Mouse (Mus musculus) limb, embryonic 15.5 days (tissue): ENCODE results near the gene Stk39. TPM values are rescaled to one million over a fixed set of nuclear protein-coding genes. Genes with fewer than 3 reads are reported as not detected.
A peak's percentile ranks its signal among the peaks of the same experiment; 100 is the strongest.

Experiments used
- ATAC-seq: fragments of 200-750 bp; cut with Nextera tagmentation; 2 replicates; pipeline ENCODE4 v1.8.0; 2017; ENCODE audit warnings: low read depth, moderate TSS enrichment; ENCODE audit not compliant: insufficient number of reproducible peaks, low FRiP score, low TSS enrichment
- H3K27ac ChIP-seq: fragments of 300-500 bp; sonication (generic); 2 replicates; pipeline ENCODE4 v1.5.1; 2015; ENCODE audit warnings: moderate library complexity, mild to moderate bottlenecking, inconsistent platforms
- H3K27me3 ChIP-seq: fragments of 300-500 bp; sonication (generic); 2 replicates; pipeline ENCODE4 v1.6.1; 2015; ENCODE audit warnings: inconsistent platforms
- H3K36me3 ChIP-seq: fragments of 300-500 bp; sonication (generic); 2 replicates; pipeline ENCODE4 v1.6.1; 2015; ENCODE audit warnings: inconsistent platforms
- H3K4me1 ChIP-seq: fragments of 300-500 bp; sonication (generic); 2 replicates; pipeline ENCODE4 v1.6.1; 2015; ENCODE audit warnings: inconsistent platforms
- H3K4me2 ChIP-seq: fragments of 300-500 bp; sonication (generic); 2 replicates; pipeline ENCODE4 v1.6.1; 2015; ENCODE audit warnings: mild to moderate bottlenecking, inconsistent platforms
- H3K4me3 ChIP-seq: fragments of 300-500 bp; sonication (generic); 2 replicates; pipeline ENCODE4 v1.5.1; 2015; ENCODE audit warnings: mild to moderate bottlenecking, inconsistent platforms
- H3K9ac ChIP-seq: fragments of 300-500 bp; sonication (generic); 2 replicates; pipeline ENCODE4 v1.6.1; 2015; ENCODE audit warnings: inconsistent platforms
- H3K9me3 ChIP-seq: fragments of 300-500 bp; sonication (generic); 2 replicates; pipeline ENCODE4 v1.6.1; 2016; ENCODE audit warnings: inconsistent platforms
- WGBS: fragments of 180-500 bp; shearing (Covaris S2); methylation state at CpG from one replicate; pipeline ENCODE4 v1.1.7; 2015; 5-methylcytosine and 5-hydroxymethylcytosine counted together
- polyA plus RNA-seq: library from polyadenylated mRNA; unstranded; fragments of >200 nt; fragmentation: Nextera tagmentation; extraction: Ambion mirVana; gene quantifications from 2 replicates; pipeline ENCODE4 v1.2.1, GENCODE M21; 2015

Gene Stk39
- polyA plus RNA-seq, 1 experiment from 2014 or later: 14.0 TPM

- no peak overlapping the region for H3K9ac ChIP-seq
- no peak overlapping the region for H3K4me2 ChIP-seq
- WGBS: 78% methylated on average over 9 of the region's 9 CpGs
- no peak overlapping the region for H3K27ac ChIP-seq
- no peak overlapping the region for H3K4me3 ChIP-seq
- no peaks in the 10 kb centered on the region for H3K9me3 ChIP-seq
- peaks cover 9% of the 10 kb centered on the region for H3K4me1 ChIP-seq
- no peak for ATAC-seq
- no peaks in the 10 kb centered on the region for H3K36me3 ChIP-seq
- H3K27me3 ChIP-seq: no peaks in the 10 kb centered on the region
Measured at GRCm38 (mm10) chr2:68317895-68318294, 154.2 kb downstream of the Stk39 start.

GRCm38 (mm10) chr2:68317452-68317851, 154.6 kb downstream of the Stk39 start:
- H3K9me3 ChIP-seq: no peaks in the 10 kb centered on the region
- no peak overlapping the region for H3K27ac ChIP-seq
- no peak overlapping the region for H3K9ac ChIP-seq
- no peaks in the 10 kb centered on the region for H3K36me3 ChIP-seq
- no peaks in the 10 kb centered on the region for H3K27me3 ChIP-seq
- no peak overlapping the region for H3K4me3 ChIP-seq
- no peak for ATAC-seq
- H3K4me2 ChIP-seq: no peak overlapping the region
- WGBS: 33% methylated on average over 2 of the region's 2 CpGs
- peaks cover 9% of the 10 kb centered on the region for H3K4me1 ChIP-seq

GRCm38 (mm10) chr2:68315258-68315657, 156.8 kb downstream of the Stk39 start:
- H3K9me3 ChIP-seq: no peaks in the 10 kb centered on the region
- no peak overlapping the region for H3K4me3 ChIP-seq
- ATAC-seq: peak; percentile 69
- H3K27ac ChIP-seq: no peak overlapping the region
- no peaks in the 10 kb centered on the region; the same call in 1 of the 2 replicates for H3K36me3 ChIP-seq
- WGBS: 57% methylated on average over 11 of the region's 11 CpGs
- H3K4me2 ChIP-seq: no peak overlapping the region
- H3K9ac ChIP-seq: no peak overlapping the region
- H3K27me3 ChIP-seq: no peaks in the 10 kb centered on the region
- peaks cover 9% of the 10 kb centered on the region for H3K4me1 ChIP-seq

- no peak for ATAC-seq
- H3K9ac ChIP-seq: no peak overlapping the region
- H3K27me3 ChIP-seq: no peaks in the 10 kb centered on the region
- no peak overlapping the region for H3K4me2 ChIP-seq
- WGBS: 93% methylated on average over 3 of the region's 3 CpGs
- H3K27ac ChIP-seq: no peak overlapping the region
- H3K36me3 ChIP-seq: peaks cover 15% of the 10 kb centered on the region; the same call in 1 of the 2 replicates
- H3K4me1 ChIP-seq: peaks cover 3% of the 10 kb centered on the region
- no peaks in the 10 kb centered on the region for H3K9me3 ChIP-seq
- H3K4me3 ChIP-seq: no peak overlapping the region
Measured at GRCm38 (mm10) chr2:68310121-68310520, 161.9 kb downstream of the Stk39 start.

GRCm38 (mm10) chr2:68306519-68306918, 165.5 kb downstream of the Stk39 start:
- H3K4me3 ChIP-seq: no peak overlapping the region
- no peak overlapping the region for H3K4me2 ChIP-seq
- H3K36me3 ChIP-seq: peaks cover 22% of the 10 kb centered on the region; the same call in 1 of the 2 replicates
- 46% methylated on average over 4 of the region's 4 CpGs for WGBS
- H3K4me1 ChIP-seq: no peaks in the 10 kb centered on the region
- ATAC-seq: no peak
- no peak overlapping the region for H3K27ac ChIP-seq
- no peaks in the 10 kb centered on the region for H3K9me3 ChIP-seq
- no peak overlapping the region for H3K9ac ChIP-seq
- H3K27me3 ChIP-seq: no peaks in the 10 kb centered on the region

- H3K9me3 ChIP-seq: no peaks in the 10 kb centered on the region
- no peak overlapping the region for H3K27ac ChIP-seq
- no peak overlapping the region for H3K4me3 ChIP-seq
- H3K27me3 ChIP-seq: no peaks in the 10 kb centered on the region
- WGBS: 71% methylated on average over 6 of the region's 6 CpGs
- H3K9ac ChIP-seq: no peak overlapping the region
- no peaks in the 10 kb centered on the region for H3K4me1 ChIP-seq
- no peak overlapping the region for H3K4me2 ChIP-seq
- H3K36me3 ChIP-seq: peaks cover 22% of the 10 kb centered on the region; the same call in 1 of the 2 replicates
- no peak for ATAC-seq
Measured at GRCm38 (mm10) chr2:68304771-68305460, 167.2 kb downstream of the Stk39 start.

- H3K4me3 ChIP-seq: no peak overlapping the region
- H3K9ac ChIP-seq: no peak overlapping the region
- H3K27me3 ChIP-seq: no peaks in the 10 kb centered on the region
- no peak overlapping the region for H3K27ac ChIP-seq
- ATAC-seq: no peak
- H3K4me1 ChIP-seq: no peaks in the 10 kb centered on the region
- WGBS: 85% methylated on average over 4 of the region's 4 CpGs
- H3K9me3 ChIP-seq: no peaks in the 10 kb centered on the region
- no peak overlapping the region for H3K4me2 ChIP-seq
- H3K36me3 ChIP-seq: peaks cover 11% of the 10 kb centered on the region; the same call in 1 of the 2 replicates
Measured at GRCm38 (mm10) chr2:68301811-68302542, 170.1 kb downstream of the Stk39 start.

GRCm38 (mm10) chr2:68298356-68298755, 173.7 kb downstream of the Stk39 start:
- Histone ChIP-seq H3K9me3 (no peaks in the 10 kb centered on the region), H3K4me3 (no peak overlapping the region), H3K36me3 (0 out of 2 replicates have a peak, but pooled peaks cover 7% of the 10 kb centered on the region), H3K4me1 (no peaks in the 10 kb centered on the region), H3K4me2 (no peak overlapping the region), H3K27me3 (no peaks in the 10 kb centered on the region), H3K9ac (no peak overlapping the region), H3K27ac (no peak overlapping the region)
- WGBS: 96% methylated on average over 3 of the region's 3 CpGs
- ATAC-seq: no peak

- H3K27me3 ChIP-seq: no peaks in the 10 kb centered on the region
- no peak overlapping the region for H3K9ac ChIP-seq
- H3K36me3 ChIP-seq: 0 out of 2 replicates have a peak, but pooled peaks cover 4% of the 10 kb centered on the region
- ATAC-seq: no peak
- no peak overlapping the region for H3K27ac ChIP-seq
- no peaks in the 10 kb centered on the region for H3K9me3 ChIP-seq
- H3K4me3 ChIP-seq: no peak overlapping the region
- H3K4me1 ChIP-seq: no peaks in the 10 kb centered on the region
- 94% methylated on average over 2 of the region's 2 CpGs for WGBS
- no peak overlapping the region for H3K4me2 ChIP-seq
Measured at GRCm38 (mm10) chr2:68297955-68298354, 174.1 kb downstream of the Stk39 start.

- Histone ChIP-seq H3K4me3 (no peak overlapping the region), H3K36me3 (no peaks in the 10 kb centered on the region), H3K4me1 (no peaks in the 10 kb centered on the region), H3K4me2 (no peak overlapping the region), H3K27me3 (no peaks in the 10 kb centered on the region), H3K27ac (no peak overlapping the region), H3K9ac (no peak overlapping the region), H3K9me3 (no peaks in the 10 kb centered on the region)
- no peak for ATAC-seq
- 70% methylated on average over 2 of the region's 2 CpGs for WGBS
Measured at GRCm38 (mm10) chr2:68296743-68297142, 175.3 kb downstream of the Stk39 start.

- no peak overlapping the region for H3K9ac ChIP-seq
- no peak for ATAC-seq
- WGBS: 41% methylated on average over 16 of the region's 16 CpGs
- H3K27ac ChIP-seq: no peak overlapping the region
- no peaks in the 10 kb centered on the region for H3K27me3 ChIP-seq
- H3K4me2 ChIP-seq: no peak overlapping the region
- no peak overlapping the region for H3K4me3 ChIP-seq
- H3K4me1 ChIP-seq: no peaks in the 10 kb centered on the region
- no peaks in the 10 kb centered on the region for H3K36me3 ChIP-seq
- H3K9me3 ChIP-seq: no peaks in the 10 kb centered on the region
Measured at GRCm38 (mm10) chr2:68292539-68293320, 179.3 kb downstream of the Stk39 start.

GRCm38 (mm10) chr2:68291895-68292294, 180.2 kb downstream of the Stk39 start:
- H3K27ac ChIP-seq: no peak overlapping the region
- no peak overlapping the region for H3K4me3 ChIP-seq
- ATAC-seq: no peak
- no peaks in the 10 kb centered on the region for H3K36me3 ChIP-seq
- H3K4me1 ChIP-seq: no peaks in the 10 kb centered on the region
- 52% methylated on average over 5 of the region's 5 CpGs for WGBS
- H3K4me2 ChIP-seq: no peak overlapping the region
- H3K27me3 ChIP-seq: no peaks in the 10 kb centered on the region
- no peaks in the 10 kb centered on the region for H3K9me3 ChIP-seq
- no peak overlapping the region for H3K9ac ChIP-seq
